Mouse (Mus musculus) CD4-positive, CD25-positive, alpha-beta regulatory T cell (primary cell): Measurements from ENCODE around the gene Mapre3. TPM values are rescaled to one million over a fixed set of nuclear protein-coding genes. Genes with fewer than 3 reads are reported as not detected.

ENCODE experiments used
- polyA plus RNA-seq: library from polyadenylated mRNA; unstranded; fragments of 100-300 nt; shearing (Covaris generic); gene quantifications from one replicate; pipeline ENCODE4 v1.2.1, GENCODE M21; 2017

The Mapre3 gene
- 6.3 TPM for polyA plus RNA-seq

GRCm38 (mm10) chr5:30814424-30815119 lies at the start of gene Mapre3:
Gene Mapre3, plus strand, starts transcription at chr5:30814641.

GRCm38 (mm10) chr5:30867712-30868111 lies 53.3 kb downstream of the Mapre3 start, which contains the start of gene Tmem214:
Gene Tmem214, plus strand, starts transcription at chr5:30868012.

GRCm38 (mm10) chr5:30888337-30889087 lies 74.1 kb downstream of the Mapre3 start, which contains the start of gene Agbl5:
Gene Agbl5, plus strand, starts transcription at chr5:30888694.

GRCm38 (mm10) chr5:30907413-30908059 lies 93.1 kb downstream of the Mapre3 start, which contains the start of gene Ost4:
Gene Ost4, minus strand, starts transcription at chr5:30907788.

GRCm38 (mm10) chr5:30913060-30913841 lies 98.8 kb downstream of the Mapre3 start, which contains the start of gene Emilin1:
Gene Emilin1, plus strand, starts transcription at chr5:30913402.

Other genes starting within 250 kb of the Mapre3 start
- gene Kcnk3, start 226.5 kb upstream of the Mapre3 start, polyA plus RNA-seq, result 0.06 TPM
- gene Slc35f6, start 166.7 kb upstream of the Mapre3 start, polyA plus RNA-seq, result 25.1 TPM
- gene Cenpa, start 147.9 kb upstream of the Mapre3 start, polyA plus RNA-seq, result 77.6 TPM
- gene Dpysl5, start 103.1 kb upstream of the Mapre3 start, polyA plus RNA-seq, result not detected
- gene Tmem214, start 53.4 kb downstream of the Mapre3 start, polyA plus RNA-seq, result 70.6 TPM
- gene Agbl5, start 74.1 kb downstream of the Mapre3 start, polyA plus RNA-seq, result 14.9 TPM
- gene Ost4, start 93.1 kb downstream of the Mapre3 start, polyA plus RNA-seq, result 278 TPM
- gene Emilin1, start 98.8 kb downstream of the Mapre3 start, polyA plus RNA-seq, result 5.5 TPM
- 29.3 TPM for gene Khk, start 106.8 kb downstream of the Mapre3 start, polyA plus RNA-seq
- gene Cgref1, start 130.9 kb downstream of the Mapre3 start, polyA plus RNA-seq, result 0.20 TPM
- gene Preb, start 145.7 kb downstream of the Mapre3 start, polyA plus RNA-seq, result 194 TPM
- gene Tcf23, start 154.0 kb downstream of the Mapre3 start, polyA plus RNA-seq, result not detected
- 96.1 TPM for gene Atraid, start 233.7 kb downstream of the Mapre3 start, polyA plus RNA-seq
- 8.9 TPM for gene Slc5a6, start 234.3 kb downstream of the Mapre3 start, polyA plus RNA-seq
- gene Cad, start 240.1 kb downstream of the Mapre3 start, polyA plus RNA-seq, result 29.4 TPM